Mouse (Mus musculus): ENCODE results near the gene Eps8. TPM values are rescaled to one million over a fixed set of nuclear protein-coding genes. Genes with fewer than 3 reads are reported as not detected.
A peak's percentile ranks its signal among the peaks of the same experiment; 100 is the strongest.

The Eps8 gene
- polyA plus RNA-seq, 1 experiment from 2014 or later: 17.8 TPM

GRCm38 (mm10) chr6:137641642-137642041 is 13.0 kb downstream of the Eps8 start:
- WGBS: 89% methylated on average over 1 of the region's 1 CpGs
- H3K27me3 ChIP-seq (replicated peaks): no peaks in the 10 kb centered on the region; the same call in 1 of the 2 replicates
- H3K4me2 ChIP-seq: no peak overlapping the region
- no peak overlapping the region for H3K4me3 ChIP-seq
- peaks cover 7% of the 10 kb centered on the region; the same call in 1 of the 2 replicates for H3K4me1 ChIP-seq
- no peaks in the 10 kb centered on the region for H3K36me3 ChIP-seq
- H3K9me3 ChIP-seq: no peaks in the 10 kb centered on the region
- no peak overlapping the region for H3K9ac ChIP-seq
- ATAC-seq (ENCODE audit: extremely low read depth, insufficient number of reproducible peaks, low FRiP score, low TSS enrichment): no peak
- H3K27ac ChIP-seq (replicated peaks): no peak overlapping the region

- Histone ChIP-seq H3K9me3 (no peaks in the 10 kb centered on the region), H3K36me3 (no peaks in the 10 kb centered on the region), H3K4me2 (no peak overlapping the region), H3K4me1 (peaks cover 7% of the 10 kb centered on the region; the same call in 1 of the 2 replicates), H3K9ac (no peak overlapping the region), H3K4me3 (no peak overlapping the region), H3K27ac (replicated peaks) (no peak overlapping the region), H3K27me3 (replicated peaks) (no peaks in the 10 kb centered on the region)
- 80% methylated on average over 11 of the region's 11 CpGs for WGBS
- no peak for ATAC-seq (ENCODE audit: extremely low read depth, insufficient number of reproducible peaks, low FRiP score, low TSS enrichment)
Measured at GRCm38 (mm10) chr6:137638834-137639567, 15.7 kb downstream of the Eps8 start.

DNA sequence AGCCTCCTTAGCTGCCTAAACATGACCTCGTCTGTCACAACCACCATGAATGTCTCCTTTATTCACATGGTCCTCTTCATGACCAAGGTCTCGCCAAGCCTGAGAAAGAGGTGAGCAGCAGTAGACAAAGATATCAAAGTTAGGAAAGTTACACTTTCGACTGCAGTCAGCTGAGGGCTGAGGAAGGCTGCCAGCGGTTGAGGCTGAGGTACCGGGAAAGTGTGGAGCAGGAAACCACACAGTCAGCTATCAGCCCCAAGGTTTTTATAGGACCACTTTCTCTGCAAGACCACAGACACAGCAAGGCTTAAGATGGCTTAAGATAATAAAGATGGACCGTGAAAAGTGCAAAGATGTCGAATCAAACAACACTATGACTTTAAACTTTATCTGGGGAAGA is 17.2 kb downstream of the Eps8 start:
- H3K4me3 ChIP-seq: no peak overlapping the region
- peak overlapping the region; percentile 52; the same call in 1 of the 2 replicates for H3K27ac ChIP-seq (replicated peaks)
- no peaks in the 10 kb centered on the region for H3K27me3 ChIP-seq (replicated peaks)
- H3K9ac ChIP-seq: no peak overlapping the region
- no peaks in the 10 kb centered on the region for H3K36me3 ChIP-seq
- 30% methylated on average over 7 of the region's 7 CpGs for WGBS
- no peak for ATAC-seq (ENCODE audit: extremely low read depth, insufficient number of reproducible peaks, low FRiP score, low TSS enrichment)
- H3K4me2 ChIP-seq: no peak overlapping the region
- H3K4me1 ChIP-seq: peaks cover 12% of the 10 kb centered on the region
- H3K9me3 ChIP-seq: no peaks in the 10 kb centered on the region

GRCm38 (mm10) chr6:137636131-137636530 is 18.5 kb downstream of the Eps8 start:
- Histone ChIP-seq H3K4me3 (no peak overlapping the region), H3K4me1 (peaks cover 15% of the 10 kb centered on the region), H3K9ac (no peak overlapping the region), H3K27ac (replicated peaks) (no peak overlapping the region), H3K27me3 (replicated peaks) (no peaks in the 10 kb centered on the region), H3K36me3 (no peaks in the 10 kb centered on the region), H3K9me3 (no peaks in the 10 kb centered on the region), H3K4me2 (no peak overlapping the region)
- WGBS: 61% methylated on average over 5 of the region's 5 CpGs
- ATAC-seq (ENCODE audit: extremely low read depth, insufficient number of reproducible peaks, low FRiP score, low TSS enrichment): no peak

- Histone ChIP-seq H3K36me3 (no peaks in the 10 kb centered on the region), H3K4me2 (no peak overlapping the region), H3K27me3 (replicated peaks) (no peaks in the 10 kb centered on the region), H3K9ac (no peak overlapping the region), H3K4me3 (no peak overlapping the region), H3K9me3 (no peaks in the 10 kb centered on the region), H3K27ac (replicated peaks) (no peak overlapping the region), H3K4me1 (peaks cover 35% of the 10 kb centered on the region)
- WGBS: 55% methylated on average over 4 of the region's 4 CpGs
- no peak for ATAC-seq (ENCODE audit: extremely low read depth, insufficient number of reproducible peaks, low FRiP score, low TSS enrichment)
Measured at GRCm38 (mm10) chr6:137633626-137634025, 21.1 kb downstream of the Eps8 start.

DNA sequence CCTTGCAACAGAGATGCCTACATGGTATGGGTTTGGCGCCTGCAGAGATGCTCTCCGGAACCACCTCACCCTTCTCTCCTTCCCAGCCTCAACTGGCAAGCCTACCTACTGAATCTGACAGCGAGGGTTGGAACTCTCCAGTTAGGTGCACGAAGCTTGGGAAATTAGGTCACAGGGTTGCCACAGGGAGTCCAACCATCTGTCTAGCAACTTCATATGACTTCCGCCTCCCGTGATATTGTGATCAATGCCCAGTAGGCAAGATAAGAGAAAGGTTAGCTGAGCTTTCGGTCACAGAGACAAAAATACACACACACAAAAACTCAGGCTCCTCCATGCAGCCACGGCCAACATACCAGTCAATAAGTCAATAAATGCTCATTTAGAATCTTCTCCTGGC is 21.6 kb downstream of the Eps8 start:
- ATAC-seq (ENCODE audit: extremely low read depth, insufficient number of reproducible peaks, low FRiP score, low TSS enrichment): no peak
- no peak overlapping the region for H3K4me2 ChIP-seq
- 69% methylated on average over 8 of the region's 8 CpGs for WGBS
- H3K9ac ChIP-seq: no peak overlapping the region
- no peak overlapping the region for H3K27ac ChIP-seq (replicated peaks)
- no peaks in the 10 kb centered on the region for H3K27me3 ChIP-seq (replicated peaks)
- H3K9me3 ChIP-seq: no peaks in the 10 kb centered on the region
- H3K4me3 ChIP-seq: no peak overlapping the region
- no peaks in the 10 kb centered on the region for H3K36me3 ChIP-seq
- H3K4me1 ChIP-seq: peaks cover 35% of the 10 kb centered on the region

GRCm38 (mm10) chr6:137630387-137630786 is 24.3 kb downstream of the Eps8 start:
- 52% methylated on average over 13 of the region's 13 CpGs for WGBS
- Histone ChIP-seq H3K9ac (no peak overlapping the region), H3K4me1 (peaks cover 28% of the 10 kb centered on the region), H3K27ac (replicated peaks) (no peak overlapping the region; the same call in 1 of the 2 replicates), H3K4me3 (no peak overlapping the region), H3K27me3 (replicated peaks) (no peaks in the 10 kb centered on the region), H3K4me2 (peak overlapping the region; percentile 20), H3K9me3 (no peaks in the 10 kb centered on the region), H3K36me3 (no peaks in the 10 kb centered on the region)
- ATAC-seq (ENCODE audit: extremely low read depth, insufficient number of reproducible peaks, low FRiP score, low TSS enrichment): no peak

DNA sequence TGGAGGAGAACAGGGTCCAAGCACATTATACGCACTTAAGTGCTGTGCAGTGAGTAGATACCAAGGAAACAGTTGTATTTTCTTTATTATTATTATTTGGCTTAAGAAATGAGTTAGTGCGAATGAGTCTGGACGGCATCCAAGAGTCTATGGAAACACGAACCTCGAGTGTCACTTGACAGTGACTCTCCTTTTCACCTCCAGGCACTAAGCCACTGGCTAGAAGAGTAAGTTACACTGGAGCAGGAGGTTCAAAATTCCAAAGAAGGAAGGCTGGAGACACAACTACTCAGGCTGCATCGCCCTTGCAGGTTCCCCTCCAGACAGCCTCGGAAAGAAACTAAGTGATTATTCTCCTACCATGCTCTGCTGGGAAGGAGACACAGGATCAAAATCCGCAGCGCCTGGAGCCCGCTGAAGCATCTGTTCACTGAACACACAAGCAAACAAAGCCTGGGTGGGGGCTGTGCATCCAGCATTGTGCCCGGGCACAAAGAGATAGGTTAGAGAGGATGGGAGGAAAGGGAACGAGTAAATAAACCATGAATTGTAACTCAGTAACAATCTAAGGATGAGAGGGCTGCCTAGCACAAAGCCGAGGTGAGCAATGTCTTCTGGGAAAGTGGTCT is 25.0 kb downstream of the Eps8 start:
- no peaks in the 10 kb centered on the region for H3K9me3 ChIP-seq
- no peaks in the 10 kb centered on the region for H3K27me3 ChIP-seq (replicated peaks)
- H3K9ac ChIP-seq: no peak overlapping the region
- no peak overlapping the region for H3K4me3 ChIP-seq
- H3K36me3 ChIP-seq: no peaks in the 10 kb centered on the region
- ATAC-seq (ENCODE audit: extremely low read depth, insufficient number of reproducible peaks, low FRiP score, low TSS enrichment): no peak
- WGBS: 56% methylated on average over 13 of the region's 13 CpGs
- H3K4me2 ChIP-seq: no peak overlapping the region
- peak overlapping the region; percentile 51; the same call in 1 of the 2 replicates for H3K27ac ChIP-seq (replicated peaks)
- H3K4me1 ChIP-seq: peaks cover 28% of the 10 kb centered on the region

DNA sequence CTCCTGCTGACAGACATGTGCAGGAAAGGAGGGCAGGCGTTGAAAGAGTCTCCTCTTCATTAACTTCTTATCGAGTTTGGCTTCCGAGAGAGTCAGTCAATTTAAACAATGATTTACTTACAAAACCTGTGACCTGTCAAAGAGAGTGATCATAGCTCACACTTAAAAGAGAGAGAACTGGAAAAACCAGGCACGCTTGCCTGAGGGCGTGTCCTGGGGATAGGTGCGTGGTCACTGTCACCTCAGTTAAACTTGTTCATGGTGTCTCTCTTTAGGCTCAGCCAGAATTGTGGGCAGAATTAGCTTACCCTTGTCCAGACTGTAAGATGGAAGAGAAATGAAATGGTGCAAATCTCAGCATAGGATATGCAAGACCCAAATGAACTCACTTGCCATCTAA is 26.0 kb downstream of the Eps8 start:
- H3K4me2 ChIP-seq: no peak overlapping the region
- WGBS: 60% methylated on average over 6 of the region's 6 CpGs
- H3K36me3 ChIP-seq: no peaks in the 10 kb centered on the region
- no peak overlapping the region for H3K27ac ChIP-seq (replicated peaks)
- H3K4me1 ChIP-seq: peaks cover 28% of the 10 kb centered on the region
- no peak for ATAC-seq (ENCODE audit: extremely low read depth, insufficient number of reproducible peaks, low FRiP score, low TSS enrichment)
- no peak overlapping the region for H3K9ac ChIP-seq
- H3K9me3 ChIP-seq: no peaks in the 10 kb centered on the region
- H3K4me3 ChIP-seq: no peak overlapping the region
- no peaks in the 10 kb centered on the region for H3K27me3 ChIP-seq (replicated peaks)

- no peak for ATAC-seq (ENCODE audit: extremely low read depth, insufficient number of reproducible peaks, low FRiP score, low TSS enrichment)
- Histone ChIP-seq H3K27me3 (replicated peaks) (no peaks in the 10 kb centered on the region), H3K9me3 (no peaks in the 10 kb centered on the region), H3K9ac (no peak overlapping the region), H3K4me3 (no peak overlapping the region), H3K27ac (replicated peaks) (no peak overlapping the region), H3K36me3 (no peaks in the 10 kb centered on the region), H3K4me2 (no peak overlapping the region), H3K4me1 (no peaks in the 10 kb centered on the region)
- WGBS: 61% methylated on average over 2 of the region's 2 CpGs
Measured at GRCm38 (mm10) chr6:137621021-137621420, 33.7 kb downstream of the Eps8 start.

- Histone ChIP-seq H3K4me1 (peaks cover 15% of the 10 kb centered on the region; the same call in 1 of the 2 replicates), H3K9me3 (0 out of 2 replicates have a peak, but pooled peaks cover 3% of the 10 kb centered on the region), H3K4me2 (no peak overlapping the region), H3K9ac (no peak overlapping the region), H3K36me3 (0 out of 2 replicates have a peak, but pooled peaks cover 2% of the 10 kb centered on the region), H3K27ac (replicated peaks) (0 out of 2 replicates have a peak overlapping the region, but pooled peaks have one; percentile 3), H3K27me3 (replicated peaks) (no peaks in the 10 kb centered on the region), H3K4me3 (no peak overlapping the region)
- ATAC-seq (ENCODE audit: extremely low read depth, insufficient number of reproducible peaks, low FRiP score, low TSS enrichment): no peak
- 62% methylated on average over 4 of the region's 4 CpGs for WGBS
Measured at GRCm38 (mm10) chr6:137613903-137614302, 40.8 kb downstream of the Eps8 start.

Measured in heart, embryonic 13.5 days (tissue).